Mouse (Mus musculus): ENCODE results near the gene Gm10337. TPM values are rescaled to one million over a fixed set of nuclear protein-coding genes. Genes with fewer than 3 reads are reported as not detected.
A peak's percentile ranks its signal among the peaks of the same experiment; 100 is the strongest.

The Gm10337 gene
- total RNA-seq (2021) = not detected

DNA sequence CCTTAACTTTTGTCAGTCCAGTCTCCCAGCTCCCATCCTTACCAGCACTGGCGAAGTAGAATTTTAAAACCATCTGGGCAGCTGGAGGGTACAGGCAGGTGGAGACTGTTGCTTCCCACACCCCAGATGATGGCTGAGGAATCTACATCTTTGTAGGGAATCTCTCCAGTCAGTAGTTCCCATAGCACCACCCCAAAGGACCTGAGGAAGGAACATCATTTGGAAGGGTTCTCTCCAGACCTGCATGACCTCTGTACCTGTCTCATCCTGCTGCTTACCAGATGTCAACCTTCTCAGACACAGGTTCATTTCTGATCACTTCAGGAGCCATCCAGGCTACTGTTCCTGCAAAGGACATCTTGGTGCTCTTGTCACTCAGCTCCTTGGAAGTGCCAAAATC is at the start of gene Gm10337:
TSS of gene Gm10337 (plus strand) at position 276 of the 400 bp plus-strand sequence.
- no peak for DNase-seq (ENCODE audit: low spot score)
- intact Hi-C loops (cut with DNase I) = no loop called here

DNA sequence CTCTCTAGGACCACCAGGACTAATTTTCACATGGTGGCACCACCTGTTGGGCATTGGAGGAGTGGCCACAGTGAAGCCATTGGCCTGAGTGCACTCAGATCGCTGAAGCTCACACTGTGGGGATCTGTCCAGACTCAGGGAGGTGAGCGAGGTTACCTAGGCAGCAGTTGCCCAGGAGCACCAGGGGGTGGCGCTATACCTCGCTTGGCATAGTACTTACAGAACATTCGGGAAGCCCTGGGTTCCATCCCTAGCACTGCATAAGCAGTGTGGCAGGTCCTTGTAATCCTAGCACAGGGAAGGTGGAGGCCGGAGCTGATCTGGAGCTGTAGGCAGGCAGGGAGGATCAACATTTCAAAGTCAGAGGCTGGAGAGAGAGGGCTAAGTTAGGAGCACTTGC is 47.5 kb upstream of the Gm10337 start:
- no peak for DNase-seq (ENCODE audit: low spot score)
- intact Hi-C loops (cut with DNase I) = no loop called here

DNA sequence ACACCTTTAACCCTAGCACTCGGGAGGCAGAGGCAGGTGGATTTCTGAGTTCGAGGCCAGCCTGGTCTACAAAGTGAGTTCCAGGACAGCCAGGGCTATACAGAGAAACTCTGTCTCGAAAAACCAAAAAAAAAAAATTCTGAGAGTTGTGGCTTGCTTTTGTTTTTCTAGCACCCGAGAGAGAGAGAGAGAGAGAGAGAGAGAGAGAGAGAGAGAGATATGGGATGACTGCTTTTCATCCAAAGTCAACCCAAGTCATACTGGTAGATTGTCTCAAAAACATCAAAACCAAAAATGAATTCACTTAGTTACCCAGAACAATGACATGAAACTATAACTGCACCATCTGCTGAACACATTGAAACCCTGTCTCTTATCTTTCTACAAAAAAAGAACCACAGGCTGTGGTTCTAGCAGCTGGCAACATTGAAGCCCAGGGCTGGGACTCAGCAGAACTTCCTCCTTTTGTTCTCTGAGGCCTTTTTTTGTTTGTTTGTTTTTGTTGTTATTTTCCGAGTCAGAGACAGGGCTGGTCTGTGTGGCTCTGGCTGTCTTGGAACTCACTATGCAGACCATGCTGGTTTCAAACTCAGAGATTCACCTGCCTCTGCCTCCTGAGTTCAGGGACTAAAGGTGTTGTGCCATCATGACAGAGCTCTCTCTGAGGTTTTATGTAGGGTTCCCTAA is 45.3 kb upstream of the Gm10337 start:
- intact Hi-C loops (cut with DNase I) = no loop called here
- no peak for DNase-seq (ENCODE audit: low spot score)

DNA sequence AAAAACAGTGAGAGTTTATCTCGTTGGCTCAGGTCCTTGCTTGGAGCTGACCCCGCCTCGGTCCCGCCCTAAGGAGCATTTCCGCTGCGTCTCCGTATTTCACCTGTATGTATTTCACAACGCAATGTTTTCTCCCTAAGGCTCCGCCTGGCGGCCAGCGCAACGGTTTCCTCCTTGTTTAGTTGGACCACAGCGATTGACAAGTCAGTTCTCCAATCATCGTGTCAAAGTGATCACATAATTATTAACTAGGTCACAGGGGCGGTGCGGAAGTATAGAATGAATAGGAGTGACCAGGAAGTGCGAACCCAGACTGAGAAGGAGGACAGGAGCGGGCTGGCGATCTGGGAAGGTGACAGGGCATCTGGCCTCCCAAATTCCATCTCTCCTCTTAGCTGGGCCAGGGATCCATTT is 44.6 kb upstream of the Gm10337 start, which contains the start of gene Prr13:
TSS of gene Prr13 (plus strand) at position 125 of the 414 bp plus-strand sequence.
- intact Hi-C loops (cut with DNase I) = no loop called here
- DNase-seq (ENCODE audit: low spot score) = peak; percentile 80

DNA sequence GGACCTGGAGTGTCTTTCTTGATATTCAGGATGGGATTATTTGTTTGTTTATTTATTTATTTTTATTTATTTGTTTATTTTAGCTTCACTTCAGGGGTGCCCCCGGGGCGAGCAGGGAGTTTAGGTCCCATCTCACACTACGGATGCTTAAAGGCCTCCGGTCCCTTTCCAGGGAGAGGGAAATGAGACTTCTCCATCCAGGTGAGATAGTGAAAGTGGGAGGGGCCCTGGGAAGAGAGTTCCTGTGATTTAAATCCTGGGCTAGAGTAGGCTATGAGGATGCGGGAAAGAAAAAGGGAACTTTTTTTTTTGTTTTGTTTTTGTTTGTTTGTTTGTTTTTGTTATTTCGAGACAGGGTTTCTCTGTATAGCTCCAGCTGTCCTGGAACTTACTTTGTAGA is 44.1 kb upstream of the Gm10337 start:
- intact Hi-C loops (cut with DNase I) = no loop called here
- no peak for DNase-seq (ENCODE audit: low spot score)

DNA sequence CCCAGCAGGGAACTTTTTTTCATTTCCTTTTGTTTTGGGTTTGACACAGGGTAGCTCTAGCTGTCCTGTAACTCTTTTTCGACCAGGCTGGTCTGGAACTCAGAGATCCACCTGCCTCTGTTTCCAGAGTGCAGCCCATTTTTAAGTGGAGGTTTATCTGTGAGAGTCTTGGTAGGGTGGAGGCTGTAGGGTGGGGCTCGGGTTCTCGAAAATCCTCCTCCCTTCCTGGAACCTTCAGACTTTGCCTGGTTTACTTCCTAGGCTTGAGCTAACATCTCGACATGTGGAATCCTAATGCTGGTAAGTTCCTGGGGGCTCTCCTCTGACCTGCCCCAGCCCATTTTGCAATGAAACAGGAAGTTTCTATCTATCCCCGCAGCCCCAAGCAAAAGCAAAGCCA is 43.7 kb upstream of the Gm10337 start:
- no peak for DNase-seq (ENCODE audit: low spot score)
- intact Hi-C loops (cut with DNase I) = no loop called here

DNA sequence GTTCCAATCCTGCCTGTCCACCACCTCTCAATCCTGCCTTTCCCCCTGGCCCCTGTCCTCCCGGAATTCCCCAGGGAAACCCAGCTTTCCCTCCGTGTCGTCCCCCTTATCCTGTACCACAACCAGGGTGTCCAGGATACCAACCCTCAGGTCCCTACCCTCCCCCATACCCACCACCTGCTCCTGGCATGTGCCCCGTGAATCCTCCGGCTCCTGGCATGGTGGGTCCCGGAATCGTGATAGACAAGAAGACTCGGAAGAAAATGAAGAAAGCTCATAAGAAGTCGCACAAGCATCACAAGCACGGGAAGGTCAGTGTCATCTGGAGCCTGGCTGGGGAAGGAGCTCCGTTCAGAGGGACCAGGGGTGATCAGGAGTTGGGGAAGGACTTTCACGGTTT is 43.1 kb upstream of the Gm10337 start:
- no peak for DNase-seq (ENCODE audit: low spot score)
- intact Hi-C loops (cut with DNase I) = no loop called here

DNA sequence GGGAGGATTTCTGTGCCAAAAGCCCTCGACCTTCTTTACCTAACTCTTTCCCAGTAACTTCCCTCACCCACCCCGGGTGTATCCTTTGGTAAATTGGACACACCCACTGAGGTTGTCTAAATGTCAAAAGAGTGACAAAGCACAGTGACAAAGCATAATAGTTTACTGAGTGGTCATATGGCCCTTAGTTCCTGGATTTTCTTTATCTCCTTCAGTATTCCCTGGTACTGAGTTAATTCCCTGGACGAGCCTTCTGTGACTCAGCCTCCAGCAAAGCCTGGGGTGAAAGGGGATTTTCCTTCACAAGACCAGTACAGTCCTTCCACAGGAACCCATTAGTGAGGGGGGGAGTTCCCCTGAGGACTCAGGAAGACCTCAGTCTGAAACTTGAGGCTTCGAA is 42.6 kb upstream of the Gm10337 start:
- no peak for DNase-seq (ENCODE audit: low spot score)
- intact Hi-C loops (cut with DNase I) = no loop called here

DNA sequence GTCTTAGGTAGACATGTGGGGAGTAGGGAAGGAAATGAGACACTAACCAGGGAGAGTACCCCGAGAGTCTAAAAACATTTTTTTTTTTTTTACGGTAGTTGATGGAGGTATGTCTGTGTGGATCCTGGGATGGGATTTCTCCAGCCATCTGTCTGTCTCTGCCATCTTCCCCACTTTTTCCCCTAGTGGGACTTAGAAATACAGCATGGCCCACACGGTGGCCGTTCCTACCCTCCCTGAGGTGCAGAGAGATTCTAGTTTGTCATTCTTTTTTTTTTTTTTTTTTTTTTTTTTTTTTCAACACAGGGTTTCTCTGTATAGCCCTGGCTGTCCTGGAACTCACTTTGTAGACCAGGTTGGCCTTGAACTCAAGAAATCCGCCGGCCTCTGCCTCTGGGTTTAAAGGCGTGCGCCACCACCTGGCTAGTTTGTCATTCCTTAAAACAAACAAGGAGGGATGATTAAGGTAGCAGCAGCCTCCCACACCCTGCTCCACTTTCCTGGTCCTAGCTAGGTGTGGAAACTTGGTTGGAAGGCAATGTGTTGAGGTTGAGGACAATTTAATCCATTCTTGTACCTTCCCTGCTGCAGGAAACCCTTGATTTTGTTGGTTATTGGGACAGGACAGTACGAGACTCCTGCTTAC is 42.0 kb upstream of the Gm10337 start:
- DNase-seq (ENCODE audit: low spot score) = no peak
- intact Hi-C loops (cut with DNase I) = no loop called here

DNA sequence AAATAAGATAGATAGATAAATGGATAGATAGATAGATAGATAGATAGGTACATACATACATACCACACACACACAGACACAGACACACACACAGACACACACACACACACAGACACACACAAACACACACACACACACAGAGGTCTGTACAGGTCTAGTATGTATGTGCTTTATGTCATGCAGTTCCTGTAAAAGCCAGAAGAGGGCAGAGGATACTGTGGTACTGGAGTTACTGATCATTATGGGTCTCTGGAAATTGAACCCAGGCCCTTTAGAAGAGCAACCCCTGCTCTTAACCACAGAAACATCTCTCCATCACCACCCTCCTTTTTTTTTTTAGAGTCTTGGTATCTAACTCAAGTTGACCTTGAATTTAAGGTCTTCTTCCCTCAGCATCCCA is 39.9 kb upstream of the Gm10337 start:
- DNase-seq (ENCODE audit: low spot score) = no peak
- intact Hi-C loops (cut with DNase I) = no loop called here

DNA sequence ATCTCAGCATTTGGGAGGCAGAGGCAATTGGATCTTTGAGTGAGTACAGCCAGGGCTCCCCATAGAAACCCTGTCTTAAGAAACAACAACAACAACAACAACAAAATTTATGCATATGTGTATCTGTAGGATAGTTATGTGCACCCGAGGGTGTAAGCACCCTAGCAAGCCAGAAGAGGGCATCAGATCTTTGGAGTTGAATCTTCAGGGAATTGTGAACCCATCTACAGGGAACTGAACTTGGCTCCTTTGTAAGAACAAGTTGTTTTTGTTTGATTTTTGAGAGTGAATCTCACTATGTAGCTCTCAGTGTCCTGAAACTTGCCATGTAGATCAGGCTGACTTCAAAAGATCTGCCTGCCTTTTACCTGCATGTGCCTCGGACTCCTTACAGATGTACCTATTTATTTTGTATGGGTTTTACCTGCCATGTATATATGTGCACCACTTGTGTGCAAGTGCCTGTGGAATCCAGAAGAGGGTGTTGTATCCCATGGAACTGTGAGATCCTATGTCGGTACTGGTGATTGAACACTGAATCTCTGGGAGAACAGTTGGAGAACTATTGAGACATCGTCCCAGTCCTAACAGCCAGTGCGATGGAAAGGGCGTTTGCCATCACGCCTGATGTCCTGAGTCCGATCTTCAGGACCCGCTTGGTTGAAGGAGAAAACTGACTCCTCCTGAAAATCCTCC is 34.7 kb upstream of the Gm10337 start:
- intact Hi-C loops (cut with DNase I) = no loop called here
- no peak for DNase-seq (ENCODE audit: low spot score)

DNA sequence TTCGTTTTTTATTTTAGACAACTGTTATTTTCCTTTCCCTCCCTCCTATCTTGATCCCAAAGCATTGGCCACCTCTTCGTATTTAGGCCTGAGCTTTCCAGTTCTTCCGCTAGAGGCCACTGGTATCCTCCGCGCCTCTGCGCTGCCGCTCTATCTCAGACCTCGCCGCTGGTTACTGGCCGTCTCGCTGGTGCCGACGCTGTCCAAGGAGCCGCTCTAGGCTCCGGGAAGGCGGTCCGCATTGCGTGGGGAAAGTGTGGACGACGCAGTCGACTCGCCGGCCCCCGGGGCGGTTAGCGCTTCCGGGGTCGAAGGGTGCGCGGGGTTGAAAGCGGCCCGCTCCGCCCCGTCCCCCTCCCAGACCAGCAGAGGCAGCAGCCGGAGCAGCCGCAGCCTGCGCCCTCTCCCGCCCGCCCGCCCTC is 33.3 kb upstream of the Gm10337 start, which contains the start of gene Pcbp2:
TSS of gene Pcbp2 (plus strand) at position 357 of the 422 bp plus-strand sequence.
- intact Hi-C loops (cut with DNase I) = loop anchor here (2.0 kb wide), 1 partner anchor 49 kb away; the partner anchor contains the start of gene Tarbp2
- DNase-seq (ENCODE audit: low spot score) = peak; percentile 95

DNA sequence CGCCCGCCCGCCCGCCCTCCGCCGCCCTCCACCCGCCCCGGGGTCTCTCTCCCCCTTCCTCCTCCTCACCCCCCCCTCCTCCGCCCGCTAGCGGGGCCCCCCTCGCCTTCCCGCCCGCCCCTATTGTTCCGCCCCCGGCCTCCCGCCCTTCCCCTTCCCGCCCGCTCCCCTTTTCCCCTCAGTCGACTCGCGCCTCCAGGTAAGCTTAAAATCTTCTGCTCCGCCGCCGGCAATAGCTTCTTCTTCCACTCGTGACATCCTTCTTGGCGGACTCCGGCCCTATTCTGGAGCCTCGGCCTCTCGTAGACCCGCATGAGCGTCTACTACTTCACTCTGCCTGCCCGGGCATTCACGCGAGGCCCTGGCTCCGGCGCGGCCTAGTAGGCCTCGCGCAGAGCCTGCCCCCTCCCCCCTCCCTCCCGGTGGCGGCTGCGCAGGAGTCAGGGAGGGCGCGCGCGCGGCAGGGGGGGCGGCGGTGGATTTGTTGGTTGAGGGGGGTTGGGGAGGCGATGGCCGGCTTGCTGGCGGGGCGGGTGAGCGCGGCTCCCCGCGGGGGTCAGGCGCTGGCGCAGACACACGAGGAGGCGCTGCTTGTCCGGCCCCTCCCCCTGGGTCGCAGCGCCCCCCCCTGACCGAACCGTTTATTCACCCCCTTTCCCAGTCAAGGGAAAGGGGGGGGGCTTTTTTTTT is 32.8 kb upstream of the Gm10337 start:
- intact Hi-C loops (cut with DNase I) = loop anchor here (2.0 kb wide), 1 partner anchor 48 kb away; the partner anchor contains the start of gene Tarbp2
- peak; percentile 62 for DNase-seq (ENCODE audit: low spot score)

DNA sequence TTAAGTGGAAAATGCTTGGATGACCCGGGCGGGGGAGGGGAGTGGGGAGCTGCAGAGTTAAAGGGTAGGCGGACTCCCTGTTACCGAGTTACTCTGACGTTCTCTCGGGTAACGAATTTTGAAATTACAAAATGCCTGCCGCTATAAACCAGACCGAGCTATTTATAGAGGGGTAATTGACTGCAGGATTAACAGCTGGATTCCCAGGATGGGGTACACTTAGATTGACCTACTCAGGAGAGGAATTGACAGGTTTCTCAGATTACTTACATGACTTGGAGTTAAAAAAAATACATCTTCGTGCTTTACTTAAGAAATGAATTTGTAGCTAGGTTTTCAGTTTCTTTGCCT is 32.3 kb upstream of the Gm10337 start:
- intact Hi-C loops (cut with DNase I) = loop anchor here (2.0 kb wide), 1 partner anchor 48 kb away; the partner anchor contains the start of gene Tarbp2
- DNase-seq (ENCODE audit: low spot score) = no peak

DNA sequence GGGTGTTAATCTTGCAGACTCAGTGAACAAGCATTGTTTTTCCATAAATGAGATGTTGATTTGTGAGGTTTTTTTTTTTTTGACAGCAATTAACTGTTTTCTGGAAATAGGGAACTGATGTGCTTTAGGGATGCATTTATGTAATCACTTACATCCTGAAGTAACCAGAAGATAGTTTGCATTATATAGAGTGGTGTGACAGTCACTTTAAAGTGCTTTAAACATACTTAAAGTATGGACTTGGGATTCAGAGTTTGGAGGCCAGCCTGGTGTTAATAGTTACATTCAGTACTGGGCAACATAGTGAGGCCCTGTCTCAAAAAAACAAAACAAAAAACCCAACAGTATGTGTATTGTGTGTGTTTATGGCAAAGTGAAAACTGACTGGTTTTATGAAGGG is 31.8 kb upstream of the Gm10337 start:
- DNase-seq (ENCODE audit: low spot score) = no peak
- intact Hi-C loops (cut with DNase I) = loop anchor here (2.0 kb wide), 1 partner anchor 47 kb away; the partner anchor contains the start of gene Tarbp2

DNA sequence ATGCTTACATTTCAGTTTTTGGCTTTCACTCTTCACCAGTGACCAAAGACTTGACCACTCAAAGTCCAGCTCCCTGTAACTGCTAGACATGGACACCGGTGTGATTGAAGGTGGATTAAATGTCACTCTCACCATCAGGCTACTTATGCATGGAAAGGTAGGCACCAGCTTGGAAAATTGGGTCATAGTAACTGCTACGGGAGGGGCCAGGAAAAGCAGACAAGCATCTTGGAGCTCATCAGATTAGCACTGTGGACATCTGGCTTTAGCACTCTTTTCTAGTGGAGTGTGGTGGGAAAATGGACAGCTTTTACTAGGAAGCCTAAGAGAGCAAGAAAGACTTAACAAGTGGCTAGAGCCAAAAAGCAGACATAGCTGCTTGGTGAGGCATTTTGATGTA is 30.3 kb upstream of the Gm10337 start:
- intact Hi-C loops (cut with DNase I) = loop anchor here (1.0 kb wide), 1 partner anchor 13 kb away; no protein-coding TSS in a partner anchor
- no peak for DNase-seq (ENCODE audit: low spot score)

DNA sequence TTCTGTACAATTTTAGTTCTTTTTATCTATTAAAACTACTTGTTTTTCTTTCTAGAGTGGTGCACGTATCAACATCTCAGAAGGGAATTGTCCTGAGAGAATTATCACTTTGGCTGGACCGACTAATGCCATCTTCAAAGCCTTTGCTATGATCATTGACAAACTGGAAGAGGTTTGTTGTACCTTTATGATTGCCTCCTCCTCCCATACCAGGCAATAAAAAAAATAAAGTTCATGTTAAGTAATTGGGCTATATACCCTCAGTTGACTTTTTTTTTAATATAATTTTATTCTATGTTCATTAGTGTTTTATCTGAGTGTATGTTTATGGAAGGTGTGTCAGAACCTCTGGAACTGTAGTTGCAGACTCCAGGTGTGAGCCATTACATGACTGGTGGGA is 29.0 kb upstream of the Gm10337 start:
- DNase-seq (ENCODE audit: low spot score) = no peak
- intact Hi-C loops (cut with DNase I) = no loop called here

DNA sequence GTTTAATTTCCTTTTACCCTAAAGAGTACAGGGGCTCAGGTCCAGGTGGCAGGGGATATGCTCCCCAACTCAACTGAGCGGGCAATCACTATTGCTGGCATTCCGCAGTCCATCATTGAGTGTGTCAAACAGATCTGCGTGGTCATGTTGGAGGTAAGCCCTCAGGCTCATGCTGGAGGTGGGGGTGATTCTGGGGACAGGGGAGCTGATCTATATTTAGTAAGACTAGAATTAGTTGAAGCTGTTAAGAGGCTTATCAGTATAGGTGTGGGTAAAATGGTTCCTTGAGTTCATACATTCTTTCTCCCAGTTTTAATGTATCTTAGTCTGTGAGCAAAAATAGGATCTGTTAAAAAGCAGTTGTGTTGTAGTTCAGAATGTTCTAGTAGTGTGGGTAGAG is 20.4 kb upstream of the Gm10337 start:
- intact Hi-C loops (cut with DNase I) = no loop called here

DNA sequence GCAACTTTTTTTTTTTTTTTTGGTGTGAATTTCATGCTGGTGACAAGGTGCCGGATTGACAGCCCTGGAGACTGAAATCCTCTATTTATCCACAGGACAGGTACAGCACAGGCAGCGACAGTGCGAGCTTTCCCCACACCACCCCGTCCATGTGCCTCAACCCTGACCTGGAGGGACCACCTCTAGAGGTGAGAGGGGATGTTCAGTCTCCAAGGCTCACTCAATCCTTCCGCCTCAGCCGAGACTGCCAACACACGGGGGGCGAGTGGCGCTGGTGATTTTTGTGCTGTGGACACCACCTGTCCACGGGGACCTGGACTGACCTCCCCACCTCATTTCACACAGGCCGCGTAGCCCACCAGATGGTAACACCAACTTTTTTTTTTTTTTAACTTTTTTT is 17.7 kb upstream of the Gm10337 start:
- intact Hi-C loops (cut with DNase I) = loop anchor here (1.0 kb wide), 1 partner anchor 13 kb away; no protein-coding TSS in a partner anchor
- no peak for DNase-seq (ENCODE audit: low spot score)

More for the DNA sequence above, 20.4 kb upstream of the Gm10337 start:
- no peak for DNase-seq (ENCODE audit: low spot score)

DNA sequence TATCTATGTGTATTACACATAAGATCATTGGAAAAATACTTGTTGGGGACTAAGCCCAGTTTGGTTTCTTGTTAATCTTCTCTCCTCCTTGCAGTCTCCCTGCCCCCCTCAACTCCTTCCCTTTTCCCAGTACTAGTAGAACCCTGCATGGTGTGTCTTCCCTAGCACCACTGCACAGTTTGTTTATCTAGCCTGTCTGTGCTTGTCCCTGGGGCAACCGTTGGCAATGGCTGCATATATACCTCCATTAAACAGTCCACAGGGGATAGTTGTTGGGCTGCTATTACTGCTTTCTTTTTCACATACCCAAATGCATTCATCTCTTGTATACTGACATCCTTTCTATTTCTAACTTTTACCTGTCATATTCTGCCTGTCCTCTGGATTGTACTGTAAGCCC is 15.9 kb upstream of the Gm10337 start:
- intact Hi-C loops (cut with DNase I) = no loop called here
- no peak for DNase-seq (ENCODE audit: low spot score)
